Mouse (Mus musculus) stomach, postnatal 0 days (tissue): ENCODE results near the gene Nr1h3.

Experiments used
- CTCF ChIP-seq: IDR thresholded peaks from 2 replicates; pipeline ENCODE4 v1.5.1; 2016; ENCODE audit warnings: antibody characterized with exemption, low read depth, mild to moderate bottlenecking, moderate library complexity
- EP300 ChIP-seq: optimal IDR thresholded peaks from 2 replicates; pipeline ENCODE3; 2016; ENCODE audit warnings: antibody characterized with exemption

DNA sequence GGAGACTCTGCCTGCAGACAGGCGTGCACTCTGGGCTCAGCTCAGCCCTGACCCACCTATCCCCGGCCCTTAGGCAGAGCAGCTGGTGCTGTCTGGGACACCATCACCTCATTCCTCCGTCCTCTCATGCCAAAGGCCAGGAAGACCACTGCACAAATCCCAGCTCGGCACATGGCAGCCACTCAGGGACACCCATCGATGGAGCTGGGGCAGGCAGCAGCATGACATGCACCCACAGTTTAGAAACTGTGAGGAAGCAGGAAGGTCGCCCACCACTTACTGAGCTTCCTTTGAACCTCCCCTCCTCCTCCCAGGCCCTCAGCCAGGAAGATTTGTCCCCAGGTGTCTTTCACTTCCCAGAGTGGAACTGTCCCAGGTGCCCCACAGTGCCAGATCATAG is 65.2 kb downstream of the Nr1h3 start:
- TF ChIP-seq CTCF = no peak
- TF ChIP-seq EP300 = no peak
